Mouse (Mus musculus) CH12.LX (cell line): ENCODE measurements around the gene Gsg1l. TPM values are rescaled to one million over a fixed set of nuclear protein-coding genes. Genes with fewer than 3 reads are reported as not detected.

Source experiments
- DNase-seq: peaks from one replicate; pipeline ENCODE4 v3.0.0-alpha.2; 2013; ENCODE audit errors: extremely low read depth
- H3K27ac ChIP-seq: 2 replicates; pipeline ENCODE4 v1.5.1; 2012; ENCODE audit warnings: low read depth, mild to moderate bottlenecking, control low read depth, moderate library complexity; ENCODE audit not compliant: insufficient read depth
- H3K27me3 ChIP-seq: replicated peaks from 2 replicates; pipeline ENCODE3; 2012; ENCODE audit warnings: inconsistent platforms
- H3K36me3 ChIP-seq, 2 experiments: replicated peaks in 1 of 2; 2 replicates each; pipeline versions ENCODE3 to v1.6.1; 2012; ENCODE audit warnings: inconsistent platforms in 1 of 2, low read length in 1 of 2, mild to moderate bottlenecking in 1 of 2, mixed read lengths in 1 of 2, moderate library complexity in 1 of 2; ENCODE audit not compliant: control insufficient read depth in 1 of 2, insufficient read depth in 1 of 2
- H3K4me1 ChIP-seq, 2 experiments: 2 replicates each; pipeline ENCODE4 v1.6.1; 2012; ENCODE audit warnings: inconsistent platforms in 1 of 2, moderate library complexity in 1 of 2; ENCODE audit not compliant: insufficient read depth in 2 of 2, control insufficient read depth in 1 of 2
- H3K4me2 ChIP-seq: 2 replicates; pipeline ENCODE4 v1.6.1; 2012; ENCODE audit warnings: low read depth, mild to moderate bottlenecking, control low read depth; ENCODE audit not compliant: poor library complexity, insufficient read depth, severe bottlenecking
- H3K4me3 ChIP-seq, 3 experiments: fragments of 150-350 bp in 1 of 3; sonication (generic) in 1 of 3; replicated peaks in 1 of 3; 2 replicates each; pipeline versions ENCODE3 to v1.5.1; 2011 to 2012; ENCODE audit warnings: low read depth in 2 of 3, low read length in 2 of 3, mild to moderate bottlenecking in 2 of 3, moderate library complexity in 2 of 3, control low read depth in 1 of 3, improper control_type of control experiment in 1 of 3, inconsistent platforms in 1 of 3, mixed read lengths in 1 of 3; ENCODE audit not compliant: poor library complexity in 1 of 3
- H3K79me2 ChIP-seq: replicated peaks from 2 replicates; pipeline ENCODE4 v1.6.1; 2012; ENCODE audit warnings: mild to moderate bottlenecking, moderate library complexity; ENCODE audit not compliant: control insufficient read depth, poor library complexity, insufficient read depth, severe bottlenecking; ENCODE audit errors: extremely low read depth
- H3K9ac ChIP-seq: 2 replicates; pipeline ENCODE4 v1.6.1; 2012; ENCODE audit warnings: low read depth, mild to moderate bottlenecking, control low read depth, moderate library complexity; ENCODE audit not compliant: insufficient read depth
- H3K9me3 ChIP-seq: replicated peaks from 2 replicates; pipeline ENCODE3; 2012; ENCODE audit warnings: low read length, inconsistent platforms, mixed read lengths
- ETS1 ChIP-seq: conservative IDR thresholded peaks from 2 replicates; pipeline ENCODE4 v1.6.1; 2012; ENCODE audit warnings: low read depth, mild to moderate bottlenecking, inconsistent platforms, low read length, improper control_type of control experiment, moderate library complexity
- GABPA ChIP-seq: IDR thresholded peaks from 2 replicates; pipeline ENCODE4 v1.6.1; 2012; ENCODE audit warnings: low read depth, low read length, improper control_type of control experiment, inconsistent platforms; ENCODE audit not compliant: insufficient replicate concordance
- HCFC1 ChIP-seq: IDR thresholded peaks from 2 replicates; pipeline ENCODE4 v1.6.1; 2012; ENCODE audit warnings: low read depth, mild to moderate bottlenecking, inconsistent platforms, low read length, improper control_type of control experiment
- IRF4 ChIP-seq: IDR thresholded peaks from 2 replicates; pipeline ENCODE4 v1.6.1; 2014; ENCODE audit warnings: low read depth, mild to moderate bottlenecking, inconsistent platforms, low read length, improper control_type of control experiment
- JUN ChIP-seq: IDR thresholded peaks from 2 replicates; pipeline ENCODE4 v1.6.1; 2011; ENCODE audit warnings: low read depth, mild to moderate bottlenecking, low read length, improper control_type of control experiment, moderate library complexity; ENCODE audit not compliant: insufficient read depth
- KAT2A ChIP-seq: IDR thresholded peaks from 2 replicates; pipeline ENCODE4 v1.6.1; 2012; ENCODE audit warnings: low read length, improper control_type of control experiment, inconsistent platforms; ENCODE audit not compliant: insufficient replicate concordance
- MEF2A ChIP-seq: IDR thresholded peaks from 2 replicates; pipeline ENCODE4 v1.6.1; 2014; ENCODE audit warnings: low read depth, mild to moderate bottlenecking, inconsistent platforms, low read length, improper control_type of control experiment, borderline replicate concordance
- RCOR1 ChIP-seq: conservative IDR thresholded peaks from 2 replicates; pipeline ENCODE4 v1.6.1; 2012; ENCODE audit warnings: low read depth, mild to moderate bottlenecking, inconsistent platforms, low read length, improper control_type of control experiment
- USF2 ChIP-seq: conservative IDR thresholded peaks from 2 replicates; pipeline ENCODE4 v1.6.1; 2011; ENCODE audit warnings: low read depth, low read length, improper control_type of control experiment
- dilution Hi-C: fragments of 300-500 bp; cut with MboI; formaldehyde crosslinking; loops from 2 replicates; pipeline ENCODE4 v1.14.3; 2020; ENCODE audit warnings: low sequenced_read_pairs; ENCODE audit not compliant: extremely low pct_unique_long_range_greater_than_20kb, extremely low pct_ligation_motif_present
- in situ Hi-C: fragments of 300-500 bp; cut with MboI; formaldehyde crosslinking; loops from 3 replicates; pipeline ENCODE4 v1.14.3; 2019; ENCODE audit warnings: low sequenced_read_pairs, low pct_ligation_motif_present, low pct_unique_long_range_greater_than_20kb, mixed read lengths
- polyA plus RNA-seq: library from polyadenylated mRNA; unstranded; fragments of >175 nt; gene quantifications from 2 replicates; pipeline ENCODE4 v1.2.1, GENCODE M21; 2012; ENCODE audit warnings: low read depth; ENCODE audit not compliant: insufficient read length
- total RNA-seq, 2 experiments: library from RNA; depleted of rRNA; stranded (reverse); fragments of 300-350 nt in 1 of 2; fragments of >200 nt in 1 of 2; gene quantifications; 2 replicates each; pipeline ENCODE4 v1.2.3; 2012 to 2014

Gene Gsg1l
- total and polyA plus RNA-seq, 3 experiments = not detected

DNA sequence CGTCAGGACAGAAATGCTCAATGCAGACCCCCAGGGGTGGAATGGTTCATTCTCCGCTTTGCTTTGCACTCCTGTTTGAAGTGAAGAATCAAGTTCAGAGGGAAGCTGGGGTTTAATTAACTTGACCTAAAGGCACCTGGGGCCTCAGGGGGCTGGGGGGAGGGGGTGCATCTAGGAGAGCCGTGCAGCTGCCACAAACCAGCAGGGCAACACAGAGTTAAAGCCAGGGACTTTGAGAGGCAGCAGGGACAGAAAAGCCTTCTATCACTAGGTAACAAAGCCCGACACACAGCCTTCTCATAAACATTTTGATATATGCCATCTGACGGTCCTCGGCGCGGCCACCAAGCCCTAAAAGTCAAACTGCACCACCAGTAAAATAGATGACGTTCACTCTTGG, 62.9 kb downstream of the Gsg1l start:
- no peak overlapping the region for H3K27ac ChIP-seq
- H3K4me2 ChIP-seq = no peak overlapping the region
- TF ChIP-seq JUN (no peak), RCOR1 (no peak)
- no peaks in the 10 kb centered on the region for H3K36me3 ChIP-seq
- DNase-seq = no peak
- no peaks in the 10 kb centered on the region; a peak in 1 of 4 replicates for H3K4me1 ChIP-seq
- no peaks in the 10 kb centered on the region for H3K9me3 ChIP-seq
- H3K27me3 ChIP-seq = peaks cover 3% of the 10 kb centered on the region
- no peak overlapping the region for H3K9ac ChIP-seq
- no peak overlapping the region for H3K4me3 ChIP-seq
- no peaks in the 10 kb centered on the region for H3K79me2 ChIP-seq
- dilution Hi-C loops = no loop called here
- in situ Hi-C loops = no loop called here

DNA sequence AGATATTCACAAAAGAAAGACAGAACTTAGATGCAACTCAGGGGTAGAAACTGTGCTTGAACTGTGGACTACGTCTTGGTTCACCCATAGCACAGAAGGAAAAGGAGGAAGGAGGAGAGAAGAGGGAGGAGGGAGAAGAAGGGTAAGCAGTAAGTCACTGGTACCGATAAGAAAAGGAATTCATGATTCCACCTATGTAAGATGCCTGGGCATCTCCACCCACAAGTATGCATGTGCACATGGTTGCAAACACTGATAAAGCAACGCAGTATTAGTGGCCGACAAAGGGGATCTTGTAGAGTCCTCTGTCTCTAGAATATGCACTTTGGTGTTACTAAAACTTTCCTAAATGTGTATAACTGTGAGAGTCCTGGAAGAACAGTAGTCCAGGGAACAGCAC, 64.8 kb downstream of the Gsg1l start:
- dilution Hi-C loops = no loop called here
- Histone ChIP-seq H3K79me2 (no peaks in the 10 kb centered on the region), H3K4me1 (no peaks in the 10 kb centered on the region; a peak in 1 of 4 replicates), H3K9me3 (no peaks in the 10 kb centered on the region), H3K27ac (no peak overlapping the region), H3K9ac (no peak overlapping the region), H3K27me3 (peaks cover 3% of the 10 kb centered on the region), H3K4me3 (no peak overlapping the region), H3K4me2 (no peak overlapping the region), H3K36me3 (no peaks in the 10 kb centered on the region)
- no peak for TF ChIP-seq USF2
- TF ChIP-seq HCFC1 = no peak
- no peak for TF ChIP-seq ETS1
- TF ChIP-seq GABPA = no peak
- DNase-seq = no peak
- in situ Hi-C loops = no loop called here

DNA sequence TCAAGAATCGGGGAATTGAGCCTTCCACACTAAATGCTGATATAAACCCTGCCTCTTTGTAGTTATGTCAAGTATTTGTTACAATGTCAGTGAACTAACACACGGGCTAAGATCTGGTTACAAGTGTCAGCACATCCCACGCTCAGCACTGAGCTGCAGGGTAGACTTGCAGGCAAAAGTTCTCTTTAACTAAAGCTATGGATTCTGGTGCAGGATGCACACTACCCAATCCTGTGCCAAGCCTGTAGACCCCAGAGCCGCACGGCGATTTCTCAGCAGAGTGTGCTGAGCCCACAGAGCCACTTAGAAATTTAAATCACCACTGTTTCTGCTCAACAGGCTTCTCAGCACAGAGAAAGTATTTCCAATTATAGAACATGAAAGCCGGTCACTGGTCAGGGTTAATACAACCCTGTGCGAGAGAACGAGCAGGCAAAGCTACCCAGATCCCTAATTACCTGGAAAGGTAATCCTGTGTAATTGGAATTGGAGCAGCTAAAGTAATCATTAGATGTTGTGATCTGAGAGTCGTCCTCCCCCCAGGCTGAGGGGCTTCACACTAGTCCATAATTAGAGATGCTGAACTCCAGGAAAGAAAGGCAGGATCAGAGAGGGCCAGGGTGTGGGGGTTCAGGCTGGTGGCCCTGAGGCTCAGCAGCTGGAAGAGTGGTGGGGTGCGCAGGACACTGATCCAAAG, 69.7 kb downstream of the Gsg1l start:
- Histone ChIP-seq H3K9ac (no peak overlapping the region), H3K4me2 (no peak overlapping the region), H3K4me3 (no peak overlapping the region), H3K79me2 (no peaks in the 10 kb centered on the region), H3K36me3 (no peaks in the 10 kb centered on the region), H3K27ac (no peak overlapping the region), H3K4me1 (peaks cover 0 to 5% of the 10 kb centered on the region in 2 experiments; a peak in 1 of 4 replicates), H3K9me3 (no peaks in the 10 kb centered on the region), H3K27me3 (peaks cover 6% of the 10 kb centered on the region)
- no peak for TF ChIP-seq KAT2A
- TF ChIP-seq MEF2A = no peak
- TF ChIP-seq IRF4 = no peak
- TF ChIP-seq ETS1 = no peak
- no peak for TF ChIP-seq GABPA
- dilution Hi-C loops = no loop called here
- in situ Hi-C loops = no loop called here
- no peak for DNase-seq
